Mouse (Mus musculus) ES-E14 (cell line): ENCODE data around the gene Adat2.

Experiments
- CHD2 ChIP-seq: IDR thresholded peaks from 2 replicates; pipeline ENCODE4 v1.6.1; 2014; ENCODE audit warnings: mild to moderate bottlenecking, low read depth, low read length, inconsistent platforms
- HCFC1 ChIP-seq: IDR thresholded peaks from 2 replicates; pipeline ENCODE4 v1.6.1; 2012; ENCODE audit warnings: low read length, inconsistent platforms, borderline replicate concordance; ENCODE audit not compliant: insufficient read depth
- MAFK ChIP-seq: IDR thresholded peaks from 2 replicates; pipeline ENCODE4 v1.6.1; 2014; ENCODE audit warnings: mild to moderate bottlenecking, low read depth, low read length, inconsistent platforms; ENCODE audit not compliant: insufficient read depth
- ZC3H11A ChIP-seq: IDR thresholded peaks from 2 replicates; pipeline ENCODE4 v1.6.1; 2012; ENCODE audit warnings: low read depth, mild to moderate bottlenecking, inconsistent platforms, low read length, borderline replicate concordance
- ZNF384 ChIP-seq: IDR thresholded peaks from 2 replicates; pipeline ENCODE4 v1.6.1; 2012; ENCODE audit warnings: low read depth, low read length, inconsistent platforms

GRCm38 (mm10) chr10:13554316-13554715, 1.6 kb downstream of the Adat2 start:
- TF ChIP-seq ZC3H11A (no peak), CHD2 (no peak), MAFK (no peak), HCFC1 (no peak), ZNF384 (no peak)
